Mouse (Mus musculus) cerebellum, adult 2 months (tissue): ENCODE measurements around the gene Tnfrsf4.

Experiments used
- CTCF ChIP-seq: fragments of 200-500 bp; IDR thresholded peaks from 2 replicates; pipeline ENCODE4 v1.5.1; 2011; ENCODE audit warnings: low read depth, mild to moderate bottlenecking, control low read depth, low read length, moderate library complexity, borderline replicate concordance; ENCODE audit not compliant: insufficient read depth
- POLR2A ChIP-seq: fragments of 200-500 bp; IDR thresholded peaks from 2 replicates; pipeline ENCODE4 v1.6.1; 2011; ENCODE audit warnings: low read length, control low read depth, borderline replicate concordance; ENCODE audit not compliant: insufficient read depth

GRCm38 (mm10) chr4:155983788-155984187, 29.9 kb upstream of the Tnfrsf4 start:
- TF ChIP-seq POLR2A (no peak), CTCF (no peak)
